Mouse (Mus musculus): ENCODE measurements around the gene Rack1. TPM values are rescaled to one million over a fixed set of nuclear protein-coding genes. Genes with fewer than 3 reads are reported as not detected.

The Rack1 gene
- total and polyA plus RNA-seq, 3 experiments, result 3,744 to 6,330 (median 5,265) TPM

- TF ChIP-seq BHLHE40 (IDR thresholded peaks at IDR 0.05; ENCODE audit: low read depth, low read length) (peak; percentile 58; the same call in 1 of the 2 replicates), POLR2A (IDR thresholded peaks at IDR 0.05; ENCODE audit: low read depth, low read length) (peak; percentile 43; the same call in 1 of the 2 replicates), RAD21 (IDR thresholded peaks at IDR 0.05; ENCODE audit: low read depth, low read length) (no peak), IRF4 (IDR thresholded peaks at IDR 0.05; ENCODE audit: low read depth, low read length) (peak; percentile 35; the same call in 1 of the 2 replicates), ZMIZ1 (IDR thresholded peaks at IDR 0.05; ENCODE audit: low read depth, low read length) (peak; percentile 16; the same call in 1 of the 2 replicates), ZC3H11A (IDR thresholded peaks at IDR 0.05; ENCODE audit: low read depth, low read length) (no peak), NRF1 (IDR thresholded peaks at IDR 0.05; ENCODE audit: low read depth, low read length) (peak; percentile 20; the same call in 1 of the 2 replicates), NELFE (IDR thresholded peaks at IDR 0.05; ENCODE audit: low read depth, low read length) (peak; percentile 36; the same call in 1 of the 2 replicates), MEF2A (IDR thresholded peaks at IDR 0.05; ENCODE audit: borderline replicate concordance, low read depth, low read length) (peak; percentile 30; the same call in 1 of the 2 replicates), ELF1 (IDR thresholded peaks at IDR 0.05; ENCODE audit: low read depth, low read length) (no peak), E2F4 (IDR thresholded peaks at IDR 0.05; ENCODE audit: insufficient replicate concordance, low read depth, low read length) (no peak), MYC (IDR thresholded peaks at IDR 0.05; ENCODE audit: low read depth, low read length) (peak; percentile 80), KAT2A (IDR thresholded peaks at IDR 0.05; ENCODE audit: insufficient replicate concordance, low read length) (no peak), PAX5 (IDR thresholded peaks at IDR 0.05; ENCODE audit: low read length) (no peak), UBTF (IDR thresholded peaks at IDR 0.05; ENCODE audit: low read depth, low read length) (no peak), ZNF384 (IDR thresholded peaks at IDR 0.05; ENCODE audit: low read depth, low read length) (peak; percentile 85), MAX (IDR thresholded peaks at IDR 0.05; ENCODE audit: low read length) (peak; percentile 64; the same call in 1 of the 2 replicates), GABPA (IDR thresholded peaks at IDR 0.05; ENCODE audit: insufficient replicate concordance, low read depth, low read length) (no peak), POLR2AphosphoS2 (IDR thresholded peaks at IDR 0.05; ENCODE audit: low read depth, low read length) (no peak), MAFK (IDR thresholded peaks at IDR 0.05; ENCODE audit: insufficient replicate concordance, low read length) (no peak), SIN3A (IDR thresholded peaks at IDR 0.05; ENCODE audit: low read length) (peak; percentile 45; the same call in 1 of the 2 replicates), TCF12 (IDR thresholded peaks at IDR 0.05; ENCODE audit: low read depth, low read length) (peak; percentile 63; the same call in 1 of the 2 replicates), JUND (conservative IDR thresholded peaks at IDR 0.05; ENCODE audit: low read depth, low read length) (peak; percentile 67), USF2 (conservative IDR thresholded peaks at IDR 0.05; ENCODE audit: low read depth, low read length) (no peak), CHD2 (IDR thresholded peaks at IDR 0.05; ENCODE audit: low read length) (peak; percentile 69), ETS1 (conservative IDR thresholded peaks at IDR 0.05; ENCODE audit: low read depth, low read length) (no peak; the same call in 1 of the 2 replicates), TBP (conservative IDR thresholded peaks at IDR 0.05; ENCODE audit: low read depth, low read length) (0 out of 2 replicates have a peak, but pooled peaks have one; percentile 15), USF1 (IDR thresholded peaks at IDR 0.05; ENCODE audit: low read depth, low read length) (no peak), HCFC1 (IDR thresholded peaks at IDR 0.05; ENCODE audit: low read depth, low read length) (no peak), SMC3 (IDR thresholded peaks at IDR 0.05; ENCODE audit: low read depth, low read length) (no peak), CHD1 (IDR thresholded peaks at IDR 0.05; ENCODE audit: low read depth, low read length) (peak; percentile 67; the same call in 1 of the 2 replicates), MAZ (IDR thresholded peaks at IDR 0.05; ENCODE audit: low read depth, low read length) (peak; percentile 67; the same call in 1 of the 2 replicates), JUN (IDR thresholded peaks at IDR 0.05; ENCODE audit: insufficient read depth, low read depth, low read length) (peak; percentile 46; the same call in 1 of the 2 replicates), MXI1 (IDR thresholded peaks at IDR 0.05; ENCODE audit: low read depth, low read length) (peak; percentile 83), ZKSCAN1 (IDR thresholded peaks at IDR 0.05; ENCODE audit: borderline replicate concordance, low read depth, low read length) (no peak), CTCF (conservative IDR thresholded peaks at IDR 0.05 in 1 of 2, IDR thresholded peaks at IDR 0.05 in 1 of 2; ENCODE audit: low read depth in 2 of 2, low read length in 2 of 2) (no peak), EP300 (IDR thresholded peaks at IDR 0.05; ENCODE audit: low read length) (peak; percentile 68), RCOR1 (conservative IDR thresholded peaks at IDR 0.05; ENCODE audit: low read depth, low read length) (no peak)
- no peaks in the 10 kb centered on the region for H3K9me3 ChIP-seq (replicated peaks; ENCODE audit: low read length)
- H3K27me3 ChIP-seq (replicated peaks), result peaks cover 8% of the 10 kb centered on the region
- H3K36me3 ChIP-seq (replicated peaks in 1 of 2; ENCODE audit: control insufficient read depth in 1 of 2, insufficient read depth in 1 of 2, low read length in 1 of 2), result peaks cover 3% of the 10 kb centered on the region in 2 experiments
- peak; percentile 54 for DNase-seq (ENCODE audit: extremely low read depth)
- H3K27ac ChIP-seq (ENCODE audit: insufficient read depth, low read depth), result peak overlapping the region; percentile 95
- H3K4me2 ChIP-seq (ENCODE audit: insufficient read depth, low read depth, poor library complexity, severe bottlenecking), result peak overlapping the region; percentile 56
- peak overlapping the region; percentile 66 to 89 (median 74) for H3K4me3 ChIP-seq (replicated peaks in 1 of 3; ENCODE audit: low read depth in 2 of 3, low read length in 2 of 3, poor library complexity in 1 of 3)
- in situ Hi-C loops (cut with MboI; ENCODE audit: low pct_ligation_motif_present, low pct_unique_long_range_greater_than_20kb, low sequenced_read_pairs) (no loop called here), dilution Hi-C loops (cut with MboI; ENCODE audit: extremely low pct_ligation_motif_present, extremely low pct_unique_long_range_greater_than_20kb, low sequenced_read_pairs) (no loop called here)
- no peaks in the 10 kb centered on the region for H3K79me2 ChIP-seq (replicated peaks; ENCODE audit: control insufficient read depth, extremely low read depth, insufficient read depth, poor library complexity, severe bottlenecking)
- peak overlapping the region; percentile 87 for H3K9ac ChIP-seq (ENCODE audit: insufficient read depth, low read depth)
- peaks cover 33 to 85% of the 10 kb centered on the region in 2 experiments for H3K4me1 ChIP-seq (ENCODE audit: control insufficient read depth in 1 of 2, insufficient read depth in 2 of 2)
Observed at GRCm38 (mm10) chr11:48838879-48839680, 38.9 kb downstream of the Rack1 start.
